Mouse (Mus musculus) left cerebral cortex, postnatal 25 days (tissue): ENCODE results near the gene Prrt1. TPM values are rescaled to one million over a fixed set of nuclear protein-coding genes. Genes with fewer than 3 reads are reported as not detected.

Experiments used
- DNase-seq, 2 experiments: peaks; one replicate each; pipeline ENCODE4 v3.0.0; 2022; ENCODE audit warnings: low spot score in 2 of 2, mixed read lengths in 1 of 2
- intact Hi-C: fragments of 180-260 bp; cut with DNase I; formaldehyde crosslinking; loops from one replicate; pipeline ENCODE4 v1.15.1; 2025
- total RNA-seq, 2 experiments: library from RNA; stranded (reverse); gene quantifications; 2 replicates each; pipeline ENCODE4 v1.2.3; 2021

The Prrt1 gene
- total RNA-seq, 2 experiments from 2014 or later = 171 to 183 TPM

DNA sequence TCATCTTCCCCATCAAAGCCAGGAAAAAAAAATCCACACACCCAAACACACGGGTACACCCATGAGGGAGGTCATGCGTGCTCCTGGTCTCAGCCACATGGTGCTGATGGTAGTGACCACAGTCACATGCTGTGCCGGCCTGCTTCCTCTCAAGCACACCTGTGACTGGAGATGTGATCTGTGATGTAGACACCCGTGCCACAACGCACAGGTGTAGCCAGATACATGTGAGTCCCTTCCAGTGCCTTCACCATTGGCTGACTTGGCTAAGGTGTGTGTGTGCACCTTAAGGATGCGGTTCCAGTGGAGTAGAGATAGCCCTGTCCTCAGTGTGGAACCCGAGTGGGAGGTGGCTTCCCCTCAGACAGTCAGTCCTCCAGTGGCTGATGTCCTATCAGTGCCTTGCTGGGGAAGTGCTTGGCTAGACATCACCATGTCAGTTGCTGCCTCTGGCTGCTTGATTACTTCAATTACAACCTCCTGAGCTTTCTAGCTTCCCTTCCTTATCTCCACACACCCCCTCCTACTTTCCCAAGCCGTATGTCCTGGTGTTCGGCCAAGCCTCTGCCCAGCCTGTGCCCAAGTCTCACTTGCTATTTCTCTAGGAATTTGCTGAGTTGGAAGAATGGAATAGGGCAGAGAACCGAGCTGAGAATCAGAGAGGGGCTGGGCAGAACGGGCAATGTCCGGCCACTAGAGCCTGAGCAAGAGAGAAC lies 30.0 kb downstream of the Prrt1 start:
- intact Hi-C loops = no loop called here
- DNase-seq = no peak

GRCm38 (mm10) chr17:34659897-34660214 lies 30.5 kb downstream of the Prrt1 start:
- intact Hi-C loops = no loop called here
- no peak for DNase-seq

GRCm38 (mm10) chr17:34660259-34660820 lies 31.0 kb downstream of the Prrt1 start:
- intact Hi-C loops = no loop called here
- DNase-seq = no peak

GRCm38 (mm10) chr17:34661121-34661591 lies 31.8 kb downstream of the Prrt1 start:
- intact Hi-C loops = no loop called here
- DNase-seq = no peak

DNA sequence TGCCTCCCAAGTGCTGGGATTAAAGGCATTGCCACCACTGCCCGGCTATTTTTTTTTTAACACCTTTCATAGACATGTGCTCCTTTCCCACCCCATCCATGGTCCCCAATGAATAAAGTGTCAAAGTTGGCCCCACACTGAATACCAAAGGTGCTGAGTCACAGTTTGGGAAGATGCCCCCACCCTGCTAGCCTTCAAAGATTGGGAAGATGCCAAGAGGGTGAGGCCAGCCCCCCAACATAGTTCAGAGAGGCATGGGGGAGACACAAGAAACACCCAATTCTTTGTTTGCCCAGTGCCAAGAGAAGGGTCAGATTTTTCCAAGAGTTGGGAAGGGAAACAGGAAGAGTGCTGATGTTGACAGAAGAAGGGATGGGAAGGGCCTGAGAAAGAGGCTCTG lies 33.1 kb downstream of the Prrt1 start:
- no peak for DNase-seq
- intact Hi-C loops = no loop called here

DNA sequence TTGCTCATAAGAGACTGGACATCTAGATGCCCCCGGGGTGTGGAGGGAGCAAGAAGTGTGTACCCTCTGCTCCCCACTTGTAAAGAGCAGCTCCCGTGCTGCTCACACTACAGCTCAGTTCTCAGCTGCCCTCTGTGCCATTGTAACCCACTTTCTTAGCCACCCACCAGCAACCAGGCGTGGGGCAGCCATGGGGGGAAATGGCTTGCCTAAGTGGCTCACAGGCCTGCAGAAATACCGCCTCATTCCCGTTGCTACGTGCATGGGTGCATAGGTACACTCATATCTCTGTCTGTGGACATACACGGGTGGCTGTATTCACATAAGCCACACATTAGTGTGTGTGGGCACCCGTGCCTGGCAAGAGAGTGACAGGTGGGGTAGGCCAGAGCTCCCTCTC lies 33.6 kb downstream of the Prrt1 start:
- intact Hi-C loops = no loop called here
- DNase-seq = no peak

- no peak for DNase-seq
- intact Hi-C loops = no loop called here
These were observed 34.2 kb downstream of the Prrt1 start for GRCm38 (mm10) chr17:34663558-34663957.

GRCm38 (mm10) chr17:34664472-34664871 lies 35.1 kb downstream of the Prrt1 start:
- DNase-seq = no peak
- intact Hi-C loops = no loop called here

DNA sequence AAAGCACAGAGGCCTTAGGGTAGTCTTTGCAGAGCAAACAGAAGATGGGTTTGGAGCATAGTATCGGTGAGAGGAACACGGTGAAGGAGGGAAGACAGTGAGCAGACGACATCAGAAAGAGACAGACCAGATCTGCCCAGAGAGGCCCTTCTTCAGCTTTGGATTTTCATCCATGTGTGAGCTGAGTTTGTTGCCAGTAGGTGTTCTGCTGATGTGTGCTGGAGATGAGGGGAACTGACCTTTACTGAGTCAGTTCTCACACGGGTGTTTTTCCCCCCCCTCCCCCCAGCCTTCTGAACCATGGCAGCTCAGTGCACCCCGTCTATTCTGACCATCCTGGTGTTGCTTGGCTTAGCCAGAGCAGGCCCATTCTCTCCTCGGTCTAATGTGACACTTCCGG lies 40.9 kb downstream of the Prrt1 start, which contains the start of gene Tnxb:
TSS of gene Tnxb (plus strand) at position 301 of the 400 bp plus-strand sequence.
- intact Hi-C loops = no loop called here
- DNase-seq = no peak

- no peak for DNase-seq
- intact Hi-C loops = no loop called here
These were observed 42.1 kb downstream of the Prrt1 start for GRCm38 (mm10) chr17:34671151-34672066.

DNA sequence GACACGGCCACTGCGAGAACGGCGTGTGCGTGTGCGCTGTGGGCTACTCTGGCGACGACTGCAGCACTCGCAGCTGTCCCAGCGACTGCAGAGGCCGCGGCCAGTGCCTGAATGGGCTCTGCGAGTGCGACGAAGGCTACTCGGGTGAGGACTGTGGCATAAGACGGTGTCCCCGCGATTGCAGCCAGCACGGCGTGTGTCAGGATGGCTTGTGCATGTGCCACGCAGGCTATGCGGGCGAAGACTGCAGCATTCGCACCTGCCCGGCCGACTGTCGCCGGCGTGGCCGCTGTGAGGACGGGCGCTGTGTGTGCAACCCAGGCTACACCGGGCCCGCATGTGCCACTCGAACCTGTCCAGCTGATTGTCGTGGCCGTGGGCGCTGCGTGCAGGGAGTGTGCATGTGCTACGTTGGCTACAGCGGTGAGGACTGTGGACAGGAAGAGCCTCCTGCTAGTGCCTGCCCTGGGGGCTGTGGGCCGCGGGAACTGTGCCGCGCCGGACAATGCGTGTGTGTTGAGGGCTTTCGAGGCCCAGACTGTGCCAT lies 43.0 kb downstream of the Prrt1 start:
- no peak for DNase-seq
- intact Hi-C loops = no loop called here

GRCm38 (mm10) chr17:34673139-34673538 lies 43.8 kb downstream of the Prrt1 start:
- no peak for DNase-seq
- intact Hi-C loops = no loop called here

GRCm38 (mm10) chr17:34674524-34675204 lies 45.3 kb downstream of the Prrt1 start:
- no peak for DNase-seq
- intact Hi-C loops = no loop called here

- intact Hi-C loops = no loop called here
- DNase-seq = no peak
These were observed 46.1 kb downstream of the Prrt1 start for GRCm38 (mm10) chr17:34675205-34676092.

DNA sequence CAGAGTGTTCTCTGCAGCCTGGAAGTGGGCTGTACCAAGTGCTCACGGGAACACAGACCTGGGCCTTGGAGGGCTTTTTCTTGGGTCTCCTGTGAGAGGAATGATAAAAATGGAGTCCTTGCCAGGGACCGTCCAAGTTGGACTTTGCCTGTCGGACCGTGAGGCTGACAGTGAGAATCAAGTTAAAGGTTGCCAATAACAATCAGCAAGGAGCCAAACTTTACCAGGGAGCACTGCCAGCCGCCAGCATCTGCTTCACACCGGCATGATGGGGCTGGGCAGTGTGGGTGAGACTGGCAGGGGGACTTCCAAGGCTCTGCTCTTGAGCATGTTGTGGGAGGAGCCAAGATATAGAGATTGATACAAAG lies 46.7 kb downstream of the Prrt1 start:
- DNase-seq = no peak
- intact Hi-C loops = no loop called here

DNA sequence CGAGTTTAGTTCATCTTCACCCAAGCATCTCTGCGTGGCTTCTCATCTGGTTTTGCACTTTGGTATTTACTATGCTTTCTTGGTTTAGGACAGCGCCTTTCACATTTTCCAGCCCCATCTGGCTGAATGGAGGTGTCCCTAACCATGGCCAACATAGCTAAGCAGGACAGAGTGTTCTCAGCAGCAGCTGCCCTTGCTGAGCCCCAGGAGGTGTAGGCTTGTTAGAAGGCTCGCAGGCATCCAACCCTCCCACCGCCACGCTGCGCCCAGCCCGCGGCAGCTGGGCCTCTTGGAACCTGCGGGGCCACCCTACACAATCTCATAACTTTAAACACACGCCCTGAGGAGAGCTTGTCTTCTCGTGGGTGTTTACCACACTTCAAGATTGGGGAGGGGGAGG lies 47.3 kb downstream of the Prrt1 start:
- intact Hi-C loops = no loop called here
- no peak for DNase-seq

DNA sequence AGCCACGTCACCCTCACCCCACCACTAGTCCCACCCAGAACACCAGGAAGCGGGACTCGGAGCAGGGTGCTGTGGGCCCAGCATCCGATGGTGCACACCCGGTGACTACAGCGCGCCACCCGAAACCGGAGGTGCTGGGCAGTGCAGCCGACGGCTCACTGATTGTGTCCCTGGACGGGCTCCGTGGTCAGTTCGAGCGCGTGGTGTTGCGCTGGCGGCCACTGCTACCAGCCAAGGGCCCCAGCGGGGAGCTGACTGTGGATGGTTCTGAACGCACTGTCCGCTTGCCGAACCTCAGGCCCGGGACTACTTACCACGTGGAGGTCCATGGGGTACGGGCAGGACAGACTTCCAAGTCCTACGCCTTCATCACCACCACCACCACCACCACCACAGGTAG lies 50.9 kb downstream of the Prrt1 start:
- intact Hi-C loops = no loop called here
- DNase-seq = no peak

DNA sequence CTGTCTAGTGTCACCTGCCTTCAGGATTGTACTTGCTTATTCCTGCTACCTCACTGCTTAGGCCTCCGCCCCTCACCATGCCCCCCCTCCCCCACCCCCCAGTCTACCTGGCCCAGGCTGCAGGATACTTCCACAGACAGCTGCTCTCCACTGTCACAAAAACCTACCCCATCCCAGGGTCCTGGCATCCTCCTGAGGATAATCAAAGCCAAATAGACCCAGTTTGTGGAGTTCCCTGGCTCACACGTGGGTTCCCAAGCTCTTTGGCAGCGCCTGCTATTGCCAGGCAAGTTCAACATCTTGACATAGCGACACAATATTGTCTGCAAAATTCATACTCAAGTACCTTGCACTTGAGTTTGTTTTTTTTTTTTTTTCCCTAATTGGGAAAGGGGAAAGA lies 51.3 kb downstream of the Prrt1 start:
- intact Hi-C loops = no loop called here

GRCm38 (mm10) chr17:34681132-34681571 lies 51.8 kb downstream of the Prrt1 start:
- intact Hi-C loops = no loop called here
- DNase-seq = no peak

More for the DNA sequence above, 51.3 kb downstream of the Prrt1 start:
- DNase-seq = no peak
